Mouse (Mus musculus): Measurements from ENCODE around the gene Fosl1.

Gene Fosl1

GRCm38 (mm10) chr19:5457746-5458442 is 10.5 kb downstream of the Fosl1 start, which contains the start of gene Ccdc85b:
Ccdc85b (minus strand) TSS chr19:5457894.
- DNase-seq = no peak

- no peak for DNase-seq
Measured at GRCm38 (mm10) chr19:5459019-5459418, 11.7 kb downstream of the Fosl1 start.

- DNase-seq = no peak
Measured at GRCm38 (mm10) chr19:5459896-5460295, 12.5 kb downstream of the Fosl1 start.

- peak; percentile 92 for DNase-seq
Measured at GRCm38 (mm10) chr19:5460465-5460911, 13.1 kb downstream of the Fosl1 start, which contains the start of gene Fibp. Fibp (plus strand) TSS chr19:5460615.

- no peak for DNase-seq
Measured at GRCm38 (mm10) chr19:5461411-5461810, 14.1 kb downstream of the Fosl1 start.

- no peak for DNase-seq
Measured at GRCm38 (mm10) chr19:5463212-5463611, 15.9 kb downstream of the Fosl1 start.

GRCm38 (mm10) chr19:5463791-5464562 is 16.6 kb downstream of the Fosl1 start:
- DNase-seq = peak; percentile 67

- no peak for DNase-seq
Measured at GRCm38 (mm10) chr19:5465037-5465436, 17.7 kb downstream of the Fosl1 start.

- no peak for DNase-seq
Measured at GRCm38 (mm10) chr19:5466916-5467500, 19.7 kb downstream of the Fosl1 start.

GRCm38 (mm10) chr19:5468374-5468773 is 21.0 kb downstream of the Fosl1 start, which contains the start of gene Ctsw:
Ctsw (minus strand) TSS chr19:5468507.
- DNase-seq = no peak

- no peak for DNase-seq
Measured at GRCm38 (mm10) chr19:5471846-5472245, 24.5 kb downstream of the Fosl1 start.

- no peak for DNase-seq
Measured at GRCm38 (mm10) chr19:5472857-5473256, 25.5 kb downstream of the Fosl1 start.

GRCm38 (mm10) chr19:5473720-5474119 is 26.4 kb downstream of the Fosl1 start, which contains the start of gene Efemp2:
Efemp2 (plus strand) TSS chr19:5473954.
- DNase-seq = peak; percentile 89

GRCm38 (mm10) chr19:5474281-5475068 is 27.1 kb downstream of the Fosl1 start:
- DNase-seq = peak; percentile 74

- no peak for DNase-seq
Measured at GRCm38 (mm10) chr19:5475069-5475714, 27.8 kb downstream of the Fosl1 start.

GRCm38 (mm10) chr19:5477004-5477667 is 29.8 kb downstream of the Fosl1 start:
- no peak for DNase-seq

GRCm38 (mm10) chr19:5477668-5478300 is 30.4 kb downstream of the Fosl1 start:
- no peak for DNase-seq

- DNase-seq = no peak
Measured at GRCm38 (mm10) chr19:5480016-5480415, 32.7 kb downstream of the Fosl1 start.

- DNase-seq = no peak
Measured at GRCm38 (mm10) chr19:5481398-5481797, 34.1 kb downstream of the Fosl1 start.

- DNase-seq = no peak
Measured at GRCm38 (mm10) chr19:5483386-5484359, 36.3 kb downstream of the Fosl1 start.

All from kidney, postnatal 14 days (tissue).